Mouse (Mus musculus): ENCODE results near the gene Arid4b.

DNA sequence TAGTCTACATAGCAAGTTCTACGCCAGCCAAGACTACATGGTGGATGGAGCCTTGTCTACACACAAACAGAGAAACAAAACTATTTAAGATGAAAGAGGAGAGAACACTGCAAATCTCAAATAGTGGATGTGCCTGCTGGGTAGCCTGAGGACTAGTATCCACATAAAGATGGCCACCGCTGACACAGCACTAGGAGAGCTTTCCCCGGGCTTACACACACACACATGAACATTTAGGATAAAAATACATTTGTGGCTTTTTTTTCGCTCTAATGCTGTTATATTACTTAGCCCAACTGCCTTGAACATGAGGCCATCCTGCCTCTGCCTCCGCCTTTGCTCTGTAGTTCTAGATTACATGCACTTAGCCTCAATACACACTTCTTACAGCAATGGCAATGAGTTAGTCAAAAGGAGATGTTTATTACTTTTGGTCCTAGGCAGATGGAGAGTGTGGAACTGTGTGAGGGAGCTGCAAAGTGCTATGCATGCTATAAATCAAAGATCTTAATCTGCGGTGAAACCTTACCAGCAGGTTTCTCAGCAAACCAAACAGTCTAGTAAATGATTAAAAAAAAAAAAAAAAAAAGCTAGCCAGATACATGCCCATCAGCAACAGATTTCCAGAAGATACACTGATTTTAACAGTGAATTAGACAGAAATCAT lies 36.7 kb upstream of the Arid4b start:
- TF ChIP-seq USF1 (IDR thresholded peaks at IDR 0.05; ENCODE audit: low read depth) (no peak), CTCF (IDR thresholded peaks at IDR 0.05; ENCODE audit: control insufficient read depth, insufficient read depth, insufficient read length) (no peak), CEBPB (IDR thresholded peaks at IDR 0.05; ENCODE audit: low read depth) (no peak), MAX (IDR thresholded peaks at IDR 0.05) (no peak), MYOG (IDR thresholded peaks at IDR 0.05; ENCODE audit: control insufficient read depth, extremely low read depth, insufficient read length) (no peak), MYOD1 (IDR thresholded peaks at IDR 0.05; ENCODE audit: control insufficient read depth, insufficient read length, low read depth) (no peak)
